Mouse (Mus musculus) E14TG2a.4 (cell line): ENCODE measurements around the gene Gm4922.

Experiments
- CTCF ChIP-seq: conservative IDR thresholded peaks from 2 replicates; pipeline ENCODE4 v1.5.1; 2014; ENCODE audit warnings: low read length
- NANOG ChIP-seq: IDR thresholded peaks from 2 replicates; pipeline ENCODE4 v1.6.1; 2014; ENCODE audit warnings: borderline replicate concordance, low read length, mixed read lengths
- POU5F1 ChIP-seq: IDR thresholded peaks from 2 replicates; pipeline ENCODE4 v1.6.1; 2014; ENCODE audit warnings: low read length, borderline replicate concordance

DNA sequence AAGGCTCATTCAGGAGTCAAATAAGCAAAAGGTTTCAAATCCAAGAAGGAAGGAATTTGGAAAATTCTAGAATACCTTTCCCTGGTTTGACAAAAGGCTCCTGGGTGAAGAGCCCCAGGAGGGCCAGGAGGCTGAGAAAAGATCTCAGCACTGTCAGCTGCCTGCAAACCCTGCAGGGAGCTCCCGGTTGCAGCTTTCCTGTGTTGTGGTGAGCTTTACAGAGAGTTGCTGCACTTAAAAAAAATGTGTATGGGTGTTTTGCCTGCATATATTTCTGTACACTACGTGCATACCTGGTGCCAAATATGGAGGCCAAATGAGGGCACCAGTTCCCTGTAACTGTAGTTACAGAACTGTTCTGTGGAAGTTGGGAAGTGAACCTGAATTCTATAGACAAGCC is 41.3 kb upstream of the Gm4922 start:
- TF ChIP-seq CTCF (no peak), POU5F1 (no peak), NANOG (no peak)
